Mouse (Mus musculus) C2C12 (cell line): ENCODE results near the gene Fchsd2. TPM values are rescaled to one million over a fixed set of nuclear protein-coding genes. Genes with fewer than 3 reads are reported as not detected.

Source experiments
- H3K27me3 ChIP-seq: one replicate; pipeline ENCODE4 v1.6.1; 2011; ENCODE audit not compliant: control insufficient read depth, insufficient read depth, insufficient read length
- H3K36me3 ChIP-seq: one replicate; pipeline ENCODE4 v1.6.1; 2011; ENCODE audit not compliant: control insufficient read depth, insufficient read depth
- H3K4me3 ChIP-seq: one replicate; pipeline ENCODE4 v1.5.1; 2011; ENCODE audit warnings: mild to moderate bottlenecking, control low read depth; ENCODE audit not compliant: poor library complexity, insufficient read depth, severe bottlenecking
- H3K79me2 ChIP-seq: one replicate; pipeline ENCODE4 v1.6.1; 2011; ENCODE audit not compliant: control insufficient read depth, insufficient read depth
- H3K79me3 ChIP-seq: one replicate; pipeline ENCODE4 v1.6.1; 2011; ENCODE audit warnings: low read depth, control low read depth
- H3ac ChIP-seq: one replicate; pipeline ENCODE3; 2011; ENCODE audit warnings: low read depth; ENCODE audit not compliant: control insufficient read depth, insufficient read length
- CEBPB ChIP-seq: IDR thresholded peaks from one replicate; pipeline ENCODE4 v1.6.1; 2011; ENCODE audit warnings: low read depth, mild to moderate bottlenecking, control low read depth, moderate library complexity
- CTCF ChIP-seq: IDR thresholded peaks from one replicate; pipeline ENCODE4 v1.5.1; 2011; ENCODE audit not compliant: control insufficient read depth, insufficient read depth, insufficient read length
- FOSL1 ChIP-seq: IDR thresholded peaks from one replicate; pipeline ENCODE4 v1.8.0; 2011; ENCODE audit warnings: mild to moderate bottlenecking, low read length; ENCODE audit not compliant: poor library complexity, insufficient read depth, severe bottlenecking
- MAX ChIP-seq: IDR thresholded peaks from one replicate; pipeline ENCODE4 v1.6.1; 2011; ENCODE audit warnings: mild to moderate bottlenecking, control low read depth
- MYOD1 ChIP-seq: IDR thresholded peaks from one replicate; pipeline ENCODE4 v1.6.1; 2011; ENCODE audit warnings: low read depth; ENCODE audit not compliant: control insufficient read depth, insufficient read length
- MYOG ChIP-seq: IDR thresholded peaks from one replicate; pipeline ENCODE4 v1.6.1; 2011; ENCODE audit not compliant: control insufficient read depth, insufficient read length; ENCODE audit errors: extremely low read depth
- USF1 ChIP-seq: IDR thresholded peaks from one replicate; pipeline ENCODE4 v1.6.1; 2011; ENCODE audit warnings: low read depth, mild to moderate bottlenecking, control low read depth, moderate library complexity
- polyA plus RNA-seq: library from polyadenylated mRNA; unstranded; fragments of >200 nt; fragmentation: generic; extraction: Trizol; gene quantifications from one replicate; pipeline ENCODE4 v1.2.1, GENCODE M21; 2012; ENCODE audit warnings: missing spikeins

The Fchsd2 gene
- polyA plus RNA-seq, 1 experiment = 2.4 TPM

DNA sequence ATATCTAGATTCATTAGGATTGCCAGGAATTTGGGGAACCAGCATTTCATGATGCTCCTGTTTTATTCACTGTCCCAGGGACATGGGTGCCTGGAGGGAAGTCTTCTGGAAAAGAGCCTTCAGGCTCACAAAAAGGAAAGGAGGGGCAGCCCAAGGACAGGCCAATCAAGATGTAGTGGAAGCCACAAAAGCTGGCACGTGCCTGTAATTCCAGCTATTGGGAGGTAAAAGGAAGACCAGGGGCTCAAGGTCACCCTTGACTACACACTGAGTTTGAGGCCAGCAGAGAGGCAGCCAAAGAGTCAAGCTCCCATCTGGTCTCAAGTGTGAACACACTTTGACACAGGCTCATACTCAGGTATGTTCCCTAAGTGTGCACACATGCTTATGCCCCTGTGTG, 202.8 kb downstream of the Fchsd2 start:
- Histone ChIP-seq H3K4me3 (no peak overlapping the region), H3K27me3 (no peaks in the 10 kb centered on the region), H3K79me2 (peaks cover 6% of the 10 kb centered on the region), H3K36me3 (peaks cover 14% of the 10 kb centered on the region), H3K79me3 (peaks cover 7% of the 10 kb centered on the region), H3ac (no peak overlapping the region)
- no peak for TF ChIP-seq CTCF
- no peak for TF ChIP-seq CEBPB
- TF ChIP-seq MYOG = no peak
- no peak for TF ChIP-seq USF1
- TF ChIP-seq MYOD1 = no peak
- no peak for TF ChIP-seq MAX

GRCm38 (mm10) chr7:101296252-101297022, 203.8 kb downstream of the Fchsd2 start:
- TF ChIP-seq FOSL1 = no peak
- Histone ChIP-seq H3K79me2 (peaks cover 16% of the 10 kb centered on the region), H3K4me3 (no peak overlapping the region), H3K36me3 (peaks cover 14% of the 10 kb centered on the region), H3K27me3 (no peaks in the 10 kb centered on the region), H3K79me3 (peaks cover 13% of the 10 kb centered on the region), H3ac (no peak overlapping the region)

- Histone ChIP-seq H3K79me2 (peaks cover 17% of the 10 kb centered on the region), H3K27me3 (no peaks in the 10 kb centered on the region), H3ac (no peak overlapping the region), H3K36me3 (peaks cover 14% of the 10 kb centered on the region), H3K4me3 (no peak overlapping the region), H3K79me3 (peaks cover 13% of the 10 kb centered on the region)
- no peak for TF ChIP-seq USF1
- TF ChIP-seq CEBPB = no peak
- TF ChIP-seq FOSL1 = no peak
- TF ChIP-seq MAX = no peak
- no peak for TF ChIP-seq CTCF
- no peak for TF ChIP-seq MYOG
- TF ChIP-seq MYOD1 = no peak
Observed at GRCm38 (mm10) chr7:101297023-101297405, 204.4 kb downstream of the Fchsd2 start.

DNA sequence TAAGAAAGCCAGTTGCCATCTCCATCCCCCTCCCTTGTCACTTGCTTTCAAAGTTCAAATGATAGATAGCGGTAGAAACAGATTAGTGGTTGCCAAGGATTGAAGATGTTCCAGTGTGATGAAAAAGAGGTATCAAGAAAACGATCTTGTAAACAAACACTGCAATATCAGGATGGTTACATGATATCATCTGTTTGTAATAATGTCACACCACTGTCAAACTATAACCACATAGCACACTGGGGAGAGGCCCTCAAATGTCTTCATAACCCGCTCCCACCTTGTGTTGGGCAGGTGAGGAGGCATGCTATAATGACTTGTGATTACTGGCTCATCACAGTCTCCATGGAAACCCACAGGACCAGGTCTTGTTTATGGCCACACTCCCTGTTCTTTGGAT, 205.7 kb downstream of the Fchsd2 start:
- TF ChIP-seq CTCF (no peak), MYOD1 (no peak), FOSL1 (no peak), MAX (no peak), USF1 (no peak), MYOG (no peak), CEBPB (no peak)
- Histone ChIP-seq H3ac (no peak overlapping the region), H3K27me3 (no peaks in the 10 kb centered on the region), H3K79me3 (peaks cover 13% of the 10 kb centered on the region), H3K79me2 (peaks cover 17% of the 10 kb centered on the region), H3K36me3 (peaks cover 14% of the 10 kb centered on the region), H3K4me3 (no peak overlapping the region)

DNA sequence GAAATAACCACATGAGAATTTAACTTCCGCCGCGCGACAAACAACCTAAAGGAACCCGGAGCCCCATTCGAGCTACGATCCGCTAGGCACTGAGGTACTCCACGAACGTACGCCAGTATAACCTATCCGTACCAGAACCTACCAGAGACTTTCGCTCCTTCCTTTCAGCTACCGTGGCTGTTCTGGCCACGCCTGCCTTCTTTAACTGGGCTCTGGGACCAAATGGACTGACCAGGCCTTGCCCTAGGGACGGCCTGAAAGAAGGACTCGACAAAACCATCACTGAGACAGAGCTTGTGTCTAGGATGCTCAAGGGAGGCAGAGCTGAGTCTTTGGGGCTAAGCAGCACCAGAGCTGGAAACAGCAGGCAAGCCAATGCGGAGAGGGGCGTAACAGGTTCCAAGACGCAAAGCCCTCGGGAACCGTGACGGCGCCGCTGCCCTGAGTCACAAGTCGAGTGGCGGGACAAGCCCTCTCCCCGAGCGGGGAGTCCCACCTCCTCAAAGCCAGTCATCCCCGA, 208.8 kb downstream of the Fchsd2 start:
- Histone ChIP-seq H3K36me3 (peaks cover 3% of the 10 kb centered on the region), H3K79me2 (peaks cover 17% of the 10 kb centered on the region), H3K27me3 (no peaks in the 10 kb centered on the region), H3ac (peak overlapping the region; percentile 84), H3K4me3 (peak overlapping the region; percentile 46), H3K79me3 (peaks cover 13% of the 10 kb centered on the region)
- TF ChIP-seq USF1 = no peak
- TF ChIP-seq MYOG = no peak
- no peak for TF ChIP-seq CEBPB
- no peak for TF ChIP-seq MAX
- TF ChIP-seq FOSL1 = no peak
- no peak for TF ChIP-seq CTCF
- no peak for TF ChIP-seq MYOD1

- Histone ChIP-seq H3K79me2 (peaks cover 17% of the 10 kb centered on the region), H3K36me3 (peaks cover 3% of the 10 kb centered on the region), H3K4me3 (peak within 1 kb of the TSS; percentile 46), H3K27me3 (no peaks in the 10 kb centered on the region), H3K79me3 (peaks cover 13% of the 10 kb centered on the region), H3ac (peak within 1 kb of the TSS; percentile 84)
- peak; percentile 19 for TF ChIP-seq CTCF
- no peak for TF ChIP-seq USF1
Observed at GRCm38 (mm10) chr7:101301881-101302456, 209.3 kb downstream of the Fchsd2 start, which contains the start of gene Atg16l2. TSS of gene Atg16l2 (minus strand) at chr7:101302251.
